Mouse (Mus musculus): ENCODE measurements around the gene Catsper3.

- no peak for TF ChIP-seq CTCF (IDR thresholded peaks at IDR 0.05; ENCODE audit: insufficient read depth, low read length)
- no peak for TF ChIP-seq POLR2A (IDR thresholded peaks at IDR 0.05; ENCODE audit: borderline replicate concordance, extremely low read depth, low read depth, low read length)
Observed at GRCm38 (mm10) chr13:55831722-55832160, 47.4 kb downstream of the Catsper3 start.

Measured in lung, adult 2 months (tissue).